Mouse (Mus musculus): ENCODE measurements at regions not wholly inside any gene's neighbourhood (a gene's known extent, or its start where the extent isn't known, plus 50 kb on each side); places are given as distances from the start of the nearest gene placed in this dataset.

DNA sequence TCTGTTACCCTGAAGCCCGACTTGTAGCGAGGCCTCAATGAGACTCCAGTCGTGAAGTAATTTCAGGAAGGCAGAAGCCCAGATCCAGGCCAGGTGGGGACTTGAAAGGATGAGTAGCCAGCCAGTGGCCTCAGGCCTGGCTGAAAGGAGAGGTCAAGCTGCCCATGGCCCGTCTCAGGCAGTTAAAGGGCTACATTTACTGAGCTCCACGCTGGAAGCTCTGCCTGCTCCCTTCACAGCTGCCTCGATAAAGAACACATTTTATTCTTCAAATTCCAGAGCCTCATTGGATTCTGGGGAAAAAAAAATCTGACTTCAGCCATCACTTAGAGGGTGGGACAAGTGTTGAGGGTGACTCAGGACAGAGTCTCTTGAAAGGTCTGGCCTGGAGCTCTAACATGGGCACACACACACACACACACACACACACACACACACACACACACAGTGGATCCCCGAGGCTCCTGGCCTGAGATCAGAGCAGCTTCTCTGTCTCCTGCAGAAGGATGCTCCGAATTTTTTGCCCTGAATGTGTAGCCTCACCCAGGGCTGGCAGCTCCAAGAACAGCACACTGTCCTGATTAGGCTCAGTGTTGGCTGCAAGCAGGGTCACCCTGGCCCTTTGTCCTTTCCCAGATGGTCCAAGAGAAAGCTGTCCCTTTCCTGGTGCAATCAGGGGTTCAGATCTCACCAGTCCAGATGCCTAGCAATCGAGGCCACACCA, 53.0 kb downstream of the Gadd45g start:
- no peak for DNase-seq (ENCODE audit: low spot score in 2 of 2)

DNA sequence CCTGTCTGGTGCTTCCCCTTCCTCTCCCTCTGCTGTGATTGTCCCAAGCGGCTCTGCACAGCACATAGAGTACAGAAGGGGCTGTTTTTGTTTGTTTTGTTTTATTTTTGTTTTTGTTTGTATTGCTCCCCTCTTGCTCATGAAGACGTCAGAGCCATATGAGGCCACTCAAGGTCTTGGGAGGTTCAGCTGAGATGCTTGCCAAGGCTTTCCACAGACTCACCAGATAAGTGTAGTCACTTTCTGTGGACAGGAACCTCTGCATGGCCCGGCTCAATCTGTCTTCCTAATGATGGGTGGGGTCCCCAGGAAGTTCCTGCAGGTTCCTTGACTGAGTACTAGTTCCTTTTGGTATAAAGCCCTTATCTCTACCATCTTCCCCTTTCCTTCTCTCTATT, 53.6 kb downstream of the Gadd45g start:
- DNase-seq (ENCODE audit: low spot score in 2 of 2) = no peak

DNA sequence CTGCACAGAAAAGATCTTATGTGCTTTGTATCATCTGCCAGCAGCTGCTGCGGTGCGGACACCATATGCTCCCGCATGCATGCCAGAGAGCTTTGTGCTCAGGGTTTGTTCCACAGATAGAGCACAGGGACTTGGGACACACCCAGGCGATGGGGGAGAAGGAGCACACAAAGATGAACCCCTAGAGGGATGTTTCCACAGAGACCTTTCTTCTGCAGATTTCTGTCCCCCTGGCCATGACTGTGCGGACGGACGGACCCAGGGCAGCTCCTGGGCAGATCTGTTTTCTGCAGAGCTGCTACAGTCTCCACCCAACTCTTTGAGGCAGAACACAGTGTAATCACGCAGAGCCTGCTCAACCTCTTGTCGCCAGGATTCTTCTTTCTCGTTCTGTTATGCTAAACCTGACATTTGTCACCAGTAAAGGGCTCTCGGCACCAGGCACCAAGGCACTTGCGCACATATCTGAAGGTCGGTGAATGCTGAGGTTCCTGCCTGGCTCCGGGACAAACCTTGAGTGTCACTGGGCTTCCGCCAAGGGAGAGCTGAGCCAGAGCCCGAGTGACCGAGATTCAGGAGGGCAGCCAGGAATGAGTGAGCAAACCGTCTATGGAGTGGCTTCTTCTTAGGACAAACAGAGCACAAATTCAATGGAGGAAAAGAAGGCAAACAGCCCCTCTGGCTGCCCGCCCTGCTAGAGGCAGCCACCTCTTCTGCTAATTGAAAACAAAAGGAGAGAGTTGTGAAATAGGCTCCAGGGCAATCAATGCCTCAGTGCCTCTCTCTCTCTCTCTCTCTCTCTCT, 56.2 kb downstream of the Gadd45g start:
- DNase-seq (ENCODE audit: low spot score in 2 of 2) = peak; percentile 14 to 57

DNA sequence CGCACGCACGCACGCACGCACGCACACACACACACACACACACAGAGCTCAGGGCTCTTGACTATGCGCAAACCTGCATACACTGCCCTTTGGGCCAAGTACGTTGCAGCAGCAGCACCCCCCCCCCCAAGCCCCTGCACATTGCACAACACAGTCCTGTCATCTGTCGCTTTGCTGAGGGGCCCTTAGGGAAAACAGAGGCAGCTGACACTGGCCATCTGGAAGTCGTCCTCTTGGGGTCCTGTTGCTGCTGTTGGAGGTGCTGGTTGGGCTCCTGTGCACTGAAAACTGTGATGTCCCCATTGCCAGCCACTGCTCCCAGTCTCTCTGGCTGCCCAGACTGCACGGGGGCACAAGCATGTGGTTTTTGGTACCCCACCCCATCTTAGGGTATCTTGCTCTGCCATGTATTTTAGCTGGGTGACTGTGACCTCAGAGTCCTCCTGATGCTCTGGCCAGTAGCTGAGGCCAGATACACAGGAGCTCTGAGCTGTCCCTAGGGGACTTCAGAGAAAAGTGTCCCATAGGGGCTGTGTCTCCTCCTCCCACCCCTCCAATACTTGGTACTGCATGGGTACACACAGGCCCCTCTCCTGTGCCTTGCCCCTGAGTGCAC, 57.0 kb downstream of the Gadd45g start:
- DNase-seq (ENCODE audit: low spot score in 2 of 2) = no peak

DNA sequence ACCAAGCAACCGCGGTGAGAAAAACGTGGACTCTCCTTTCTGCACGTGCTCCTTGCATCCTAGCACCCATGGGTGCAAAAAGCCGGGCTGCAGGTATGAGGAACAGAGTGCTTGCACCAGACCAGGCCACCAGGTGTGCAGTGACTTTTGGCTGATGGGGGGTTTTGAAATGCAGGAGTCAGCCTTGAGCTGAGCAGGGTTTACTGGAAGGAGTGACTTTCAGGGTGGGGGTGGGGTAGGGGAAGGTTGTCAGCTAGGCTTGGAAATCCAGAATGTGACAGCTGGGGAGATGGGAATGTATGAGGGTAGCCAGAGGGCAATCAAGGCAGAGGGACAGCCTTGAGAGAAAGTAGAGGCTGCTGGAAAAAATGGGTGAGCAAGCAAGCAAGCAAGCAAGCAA, 58.8 kb downstream of the Gadd45g start:
- DNase-seq (ENCODE audit: low spot score in 2 of 2) = no peak

GRCm38 (mm10) chr13:51906103-51906502, 59.6 kb downstream of the Gadd45g start:
- DNase-seq (ENCODE audit: low spot score in 2 of 2) = no peak

DNA sequence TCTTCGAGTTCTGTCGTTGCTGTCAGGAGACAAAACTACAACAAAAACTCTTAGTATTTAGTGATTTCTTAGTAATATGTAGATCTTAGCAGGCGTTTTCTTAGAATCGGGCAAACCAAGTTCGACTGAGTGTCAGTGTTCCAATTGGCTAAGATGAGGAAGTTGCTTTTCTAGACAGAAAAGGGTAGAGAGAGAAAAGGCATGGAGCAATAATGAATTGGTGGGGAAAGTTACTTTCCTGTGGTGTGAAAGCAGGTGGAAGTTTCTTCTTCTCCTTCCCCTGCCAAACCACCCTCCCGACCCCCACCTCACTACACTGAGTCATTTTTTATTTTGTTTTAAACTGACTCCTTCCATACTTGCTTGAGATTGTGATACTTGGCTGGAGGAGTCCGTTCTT, 62.0 kb downstream of the Gadd45g start:
- DNase-seq (ENCODE audit: low spot score in 2 of 2) = no peak

DNA sequence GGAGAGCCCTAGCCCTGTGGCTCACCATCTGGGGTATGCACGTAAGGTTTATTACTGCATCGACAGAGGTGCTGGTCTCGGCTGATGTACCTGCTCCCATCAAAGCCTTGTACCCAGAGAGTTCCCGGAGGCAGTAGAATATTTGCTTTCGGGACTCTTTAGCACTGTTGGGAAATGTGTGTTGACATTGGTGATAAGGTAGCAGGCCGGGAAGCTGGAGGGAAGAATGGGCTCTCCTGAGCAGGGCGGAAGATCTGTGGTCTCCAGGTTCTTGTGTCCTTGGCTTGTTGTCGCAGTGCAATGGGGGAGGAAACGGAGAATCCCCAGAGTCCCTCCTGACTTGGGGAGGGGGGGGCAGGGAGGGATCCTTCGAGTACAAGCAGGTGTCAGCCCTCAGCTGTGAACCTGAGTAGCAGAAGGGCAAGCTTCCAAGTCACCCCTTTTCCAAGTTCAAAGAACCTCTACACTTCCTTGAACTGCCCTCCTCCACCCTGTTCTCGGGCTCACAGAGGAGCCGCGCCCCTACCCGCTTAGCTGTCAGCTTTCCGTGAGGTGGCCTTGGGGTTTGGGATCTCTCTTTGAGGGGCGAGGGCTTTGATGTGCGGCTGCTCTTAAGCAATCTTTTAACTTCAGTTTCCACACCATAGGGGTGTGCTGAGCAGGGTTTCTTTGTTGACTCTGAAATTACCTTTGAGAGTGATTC, 65.0 kb downstream of the Gadd45g start:
- DNase-seq (ENCODE audit: low spot score in 2 of 2) = no peak

GRCm38 (mm10) chr13:51912477-51912876, 66.0 kb downstream of the Gadd45g start:
- DNase-seq (ENCODE audit: low spot score in 2 of 2) = no peak

- DNase-seq (ENCODE audit: low spot score in 2 of 2) = no peak
Observed at GRCm38 (mm10) chr13:51912994-51913393, 66.5 kb downstream of the Gadd45g start.

GRCm38 (mm10) chr13:51916666-51917240, 70.3 kb downstream of the Gadd45g start:
- no peak for DNase-seq (ENCODE audit: low spot score in 2 of 2)

DNA sequence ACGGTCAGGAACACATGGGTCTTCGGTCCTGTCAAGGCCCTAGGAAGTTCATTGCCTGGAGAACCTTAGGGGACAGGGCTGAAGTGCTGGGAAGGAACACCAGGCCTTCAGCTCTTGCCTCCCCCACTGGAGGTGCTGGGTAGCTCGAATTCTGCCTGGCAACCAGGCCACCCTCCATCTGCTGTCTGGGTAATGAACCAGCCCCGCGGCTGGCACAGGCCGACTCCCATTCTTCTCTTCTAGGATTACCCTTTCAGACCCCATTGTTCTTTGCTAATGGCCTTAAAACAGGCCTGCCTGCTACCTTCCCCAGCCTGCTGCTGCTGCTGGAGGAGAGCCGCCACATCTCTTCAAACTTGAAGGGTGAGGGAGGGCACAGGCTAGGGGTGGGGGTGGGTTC, 71.2 kb downstream of the Gadd45g start:
- no peak for DNase-seq (ENCODE audit: low spot score in 2 of 2)

DNA sequence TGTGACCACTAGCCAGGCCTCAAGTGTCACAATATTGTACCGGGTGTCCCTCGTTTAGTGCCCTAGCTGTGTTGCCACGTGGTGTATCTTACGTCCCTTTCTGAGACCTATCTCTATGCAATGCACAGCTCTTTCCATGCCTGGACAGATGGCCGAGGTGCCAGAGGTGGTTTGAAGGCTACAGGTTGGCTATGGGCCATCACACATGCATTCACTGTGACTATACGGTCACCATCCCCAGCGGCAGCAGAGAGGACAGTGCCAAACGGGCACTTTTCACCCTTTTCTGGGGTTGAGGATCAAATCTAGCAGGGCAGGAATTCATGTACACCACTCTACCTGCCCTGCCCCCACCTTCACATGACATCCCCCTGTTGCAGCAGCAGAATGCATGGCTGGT, 71.6 kb downstream of the Gadd45g start:
- no peak for DNase-seq (ENCODE audit: low spot score in 2 of 2)

DNA sequence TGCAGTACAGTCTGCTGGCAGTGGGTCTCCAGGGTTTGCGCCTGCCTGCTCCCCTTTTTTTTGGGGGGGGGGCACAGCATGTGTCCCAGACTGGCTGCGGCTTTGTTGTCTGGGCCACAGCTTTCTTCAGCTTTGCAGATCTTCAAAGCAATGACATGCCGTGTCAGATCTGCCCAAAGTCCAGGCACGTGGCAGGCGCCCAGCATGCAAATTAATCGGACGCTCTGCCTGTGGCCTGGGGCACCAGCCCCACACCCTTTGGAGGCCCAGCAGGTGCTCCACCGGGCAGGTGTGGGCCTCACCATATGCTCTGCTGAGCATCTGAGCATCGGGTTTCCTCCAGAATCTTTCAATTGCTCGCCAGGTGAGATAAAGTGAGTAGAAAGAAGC, 72.3 kb downstream of the Gadd45g start:
- DNase-seq (ENCODE audit: low spot score in 2 of 2) = no peak

- DNase-seq (ENCODE audit: low spot score in 2 of 2) = no peak
Observed at GRCm38 (mm10) chr13:51919171-51919793, 72.8 kb downstream of the Gadd45g start.

DNA sequence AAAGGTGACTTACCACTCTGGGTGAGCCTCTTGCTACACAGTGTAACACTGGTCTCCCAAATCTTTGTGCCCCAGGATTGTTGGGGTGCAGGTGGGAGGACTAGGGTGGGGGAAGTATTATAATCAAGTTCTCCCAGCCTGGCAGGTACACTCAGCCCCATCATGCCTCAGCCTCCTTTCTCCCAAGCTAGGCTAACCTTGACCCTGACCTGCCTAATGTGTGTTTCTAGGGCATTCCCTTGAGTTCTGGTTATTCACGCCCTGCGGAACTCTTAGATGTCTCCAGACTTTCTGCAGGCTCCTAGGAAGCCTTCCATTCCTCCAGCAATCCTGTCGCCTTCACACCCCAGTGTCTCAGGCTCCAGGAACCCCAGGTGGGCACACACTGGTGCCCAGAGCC, 73.5 kb downstream of the Gadd45g start:
- no peak for DNase-seq (ENCODE audit: low spot score in 2 of 2)

- no peak for DNase-seq (ENCODE audit: low spot score in 2 of 2)
Observed at GRCm38 (mm10) chr13:51920511-51921351, 74.3 kb downstream of the Gadd45g start.

DNA sequence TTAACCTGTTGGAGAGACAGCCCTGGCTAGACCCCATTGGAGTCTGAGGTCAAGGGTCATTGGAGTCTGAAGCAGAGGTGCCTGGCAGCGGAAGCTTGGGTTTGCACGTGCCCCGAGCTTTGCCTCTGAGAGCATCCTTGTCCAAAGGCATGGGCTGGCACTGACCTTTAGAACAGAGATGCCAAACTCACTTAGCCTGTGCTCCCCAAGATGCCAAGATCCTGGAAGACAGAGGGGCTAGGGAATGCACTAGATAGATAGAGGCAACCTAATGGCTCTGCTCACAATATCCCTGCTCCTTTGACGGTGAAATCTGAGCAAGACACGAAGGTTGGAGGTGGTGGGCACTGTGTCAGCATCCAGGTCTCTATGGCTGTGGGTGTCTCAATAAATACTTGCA, 75.1 kb downstream of the Gadd45g start:
- DNase-seq (ENCODE audit: low spot score in 2 of 2) = no peak

GRCm38 (mm10) chr13:51926764-51927163, 80.3 kb downstream of the Gadd45g start:
- DNase-seq (ENCODE audit: low spot score in 2 of 2) = no peak

DNA sequence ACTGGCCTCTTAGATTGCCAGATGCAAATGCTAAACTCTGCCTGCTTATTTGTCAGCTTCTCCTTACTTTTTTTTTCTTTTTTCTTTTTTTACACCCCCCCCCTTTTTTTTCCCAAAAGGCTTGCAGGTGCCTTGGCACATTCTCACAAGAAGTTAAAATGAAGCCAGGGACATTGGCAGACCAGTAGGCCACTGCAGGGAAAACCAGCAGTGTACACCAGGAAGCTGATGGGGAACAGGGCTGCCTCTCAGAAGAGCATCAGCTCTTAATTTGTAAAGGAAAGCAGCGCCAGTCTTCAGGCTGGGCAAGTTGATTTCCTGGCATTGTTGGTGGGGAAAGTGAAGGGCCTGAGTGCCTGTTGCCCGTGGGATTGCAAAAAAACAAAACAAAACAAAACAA, 83.3 kb downstream of the Gadd45g start:
- no peak for DNase-seq (ENCODE audit: low spot score in 2 of 2)

Data from layer of hippocampus, adult 18-20 months (tissue).